Mouse (Mus musculus): Measurements from ENCODE around the gene Irs1. TPM values are rescaled to one million over a fixed set of nuclear protein-coding genes. Genes with fewer than 3 reads are reported as not detected.

Gene Irs1
- total RNA-seq, 2 experiments from 2014 or later = 18.2 to 21.4 TPM

DNA sequence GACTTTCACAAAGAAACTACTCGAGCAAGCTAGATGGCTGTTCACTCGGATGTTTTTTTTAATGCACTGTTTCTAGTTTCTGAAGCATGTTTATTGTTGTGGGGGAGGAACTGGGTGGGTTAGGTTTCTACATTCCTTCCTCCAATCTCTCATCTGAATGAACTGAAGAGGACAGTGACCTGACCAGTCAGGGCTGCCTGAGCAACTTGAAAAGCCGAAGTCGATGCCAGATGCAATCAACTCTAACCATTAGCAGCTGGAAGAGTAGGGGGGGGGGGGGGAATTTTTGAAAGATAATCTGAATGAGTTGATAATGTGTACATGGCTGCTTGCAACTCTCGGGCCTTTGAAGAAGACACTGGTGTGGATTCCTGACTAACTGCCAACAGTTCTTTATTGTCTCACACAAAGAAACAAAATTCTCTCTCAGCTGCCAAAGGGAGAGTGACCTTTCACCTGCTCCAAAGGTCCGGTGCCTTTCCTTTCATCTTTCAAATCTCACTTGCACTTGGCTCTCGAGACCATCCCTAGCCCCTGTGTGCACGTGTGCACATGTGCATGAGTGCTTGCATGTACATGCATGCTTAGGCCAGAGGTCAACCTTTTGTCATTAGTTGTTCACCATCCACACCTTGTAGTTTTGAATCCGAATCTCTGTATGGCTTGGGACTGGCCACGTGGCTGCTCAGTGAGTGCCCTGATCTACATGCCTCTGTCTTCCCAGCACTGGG is 43.8 kb downstream of the Irs1 start:
- DNase-seq = no peak

DNA sequence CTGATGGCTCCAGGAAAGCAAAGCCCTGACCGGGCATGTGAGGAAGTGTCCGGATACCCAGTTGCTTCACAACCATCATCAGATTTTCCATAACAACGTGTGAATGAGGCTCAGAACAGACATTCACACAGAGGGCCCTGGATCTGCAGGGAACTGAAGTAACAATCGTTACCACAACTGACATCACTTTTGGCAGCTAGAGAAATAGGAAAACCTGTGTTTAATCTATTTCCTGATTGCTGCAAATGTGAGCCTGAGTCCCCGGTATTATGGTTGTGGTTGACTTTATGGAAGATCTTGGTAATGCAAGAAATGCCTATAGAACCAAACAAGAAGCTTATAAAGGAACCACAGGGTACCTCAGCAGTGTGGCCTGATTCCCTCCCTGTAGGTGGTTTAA is 46.2 kb downstream of the Irs1 start:
- DNase-seq = no peak

DNA sequence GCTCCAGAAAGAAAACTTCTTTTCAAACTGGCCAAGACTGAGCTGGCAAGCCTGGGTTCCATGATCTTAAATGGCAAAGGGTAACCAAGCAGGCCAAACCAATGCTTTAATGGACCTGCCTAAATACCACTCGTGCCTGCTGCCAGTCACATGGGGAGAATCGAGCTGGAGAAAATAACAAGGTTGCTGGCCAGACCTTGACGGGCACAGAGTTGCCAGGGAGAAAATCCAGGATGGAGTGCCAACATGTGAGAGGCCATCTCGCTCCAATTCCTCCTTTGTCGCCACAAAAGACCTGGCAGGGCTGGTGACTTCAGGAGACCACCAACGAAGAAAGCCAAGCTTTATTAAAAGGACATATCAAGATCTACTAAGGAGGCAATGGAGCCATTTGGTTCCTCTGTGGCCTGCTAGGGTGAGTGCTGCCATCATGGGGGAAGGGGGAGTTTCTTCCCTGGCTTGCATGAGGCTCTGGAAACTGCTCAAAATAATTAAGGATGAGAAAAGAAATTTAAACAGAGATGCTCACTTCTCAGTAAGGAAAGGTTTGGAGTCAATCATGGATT is 47.9 kb downstream of the Irs1 start:
- DNase-seq = peak in 1 of 2 experiments; percentile 12

DNA sequence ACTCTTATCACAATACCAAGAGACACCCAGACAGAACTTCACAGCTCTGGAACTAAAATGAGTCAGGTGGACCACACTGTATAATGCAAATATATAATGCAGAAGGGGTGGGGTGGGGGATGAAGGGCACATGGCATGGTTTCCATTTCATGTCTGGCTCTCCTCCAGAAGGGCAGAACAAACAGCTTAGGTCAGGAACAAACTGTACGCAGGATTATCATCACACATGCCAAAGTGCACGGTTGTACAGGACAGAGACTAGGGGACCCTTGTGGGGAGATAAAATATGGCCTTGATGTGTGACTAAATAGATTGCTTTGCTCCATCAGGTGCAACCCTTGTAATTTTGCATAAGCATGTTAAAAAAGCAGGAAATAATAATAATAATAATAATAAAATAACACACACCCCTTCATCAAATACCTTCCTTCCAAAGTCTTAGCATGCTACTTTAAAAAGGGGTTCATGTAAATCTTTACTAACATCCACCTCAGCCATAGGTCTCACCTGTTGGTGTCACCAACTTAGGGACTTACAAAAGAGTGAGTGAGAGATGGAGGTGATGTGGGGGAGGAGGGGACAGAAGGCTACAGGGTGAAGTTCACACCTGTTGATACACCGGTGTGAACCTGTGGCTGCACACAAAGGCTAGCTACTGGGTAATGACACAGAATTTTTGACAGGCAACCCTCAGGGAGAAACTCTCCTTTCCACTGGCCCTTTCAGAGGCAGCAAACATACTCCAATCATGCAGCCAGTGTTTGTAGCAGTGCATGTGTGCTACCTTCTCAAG is 51.6 kb downstream of the Irs1 start:
- no peak for DNase-seq

DNA sequence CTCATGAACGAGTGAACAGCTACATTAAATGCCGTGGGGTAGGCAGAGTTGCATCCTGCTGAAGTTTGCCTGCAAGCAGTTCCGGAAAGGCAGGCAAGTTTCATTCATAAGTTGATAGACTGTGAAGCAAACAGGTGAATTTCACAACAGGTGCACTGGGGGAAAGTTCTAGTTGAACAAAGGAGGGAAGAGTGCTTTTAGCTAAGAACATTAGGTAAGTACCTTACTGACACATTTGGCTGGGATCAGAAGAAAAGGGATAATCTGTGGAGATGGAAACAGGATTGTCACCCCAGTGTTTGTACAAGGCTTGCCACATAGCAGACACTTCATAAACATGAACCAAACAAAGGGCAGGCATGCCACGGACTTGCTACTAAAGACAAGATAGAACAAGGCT is 53.0 kb downstream of the Irs1 start:
- no peak for DNase-seq

DNA sequence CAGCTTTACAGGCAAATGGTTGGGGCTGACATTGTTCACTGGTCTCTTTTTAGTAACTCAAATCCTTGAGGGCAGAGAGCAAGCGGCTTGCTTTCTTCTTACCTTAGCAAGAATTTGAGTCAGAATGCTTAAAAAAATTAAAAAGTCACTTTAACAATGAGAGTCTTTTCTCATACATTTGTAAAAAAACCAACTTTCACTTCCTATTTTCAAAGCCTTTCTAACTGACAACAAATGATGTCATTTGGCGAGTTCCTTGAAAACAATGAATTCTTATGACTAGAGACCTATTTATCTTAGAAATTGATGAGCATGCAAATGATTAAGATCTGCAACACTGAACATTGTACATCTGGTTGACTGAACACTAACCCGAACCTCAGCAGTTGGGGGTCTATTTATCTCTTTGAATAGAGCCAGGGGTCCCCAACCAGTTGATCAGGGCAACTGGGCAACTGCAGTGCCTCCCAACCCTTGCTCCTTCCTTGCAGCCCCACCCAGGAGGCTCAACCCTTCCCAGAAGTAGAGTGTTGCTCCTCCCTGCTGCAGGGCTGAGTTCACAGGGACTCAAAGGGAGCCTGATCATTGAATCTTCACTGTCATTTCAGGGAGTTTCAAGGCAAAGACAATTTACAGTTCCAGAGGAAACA is 55.6 kb downstream of the Irs1 start:
- no peak for DNase-seq

DNA sequence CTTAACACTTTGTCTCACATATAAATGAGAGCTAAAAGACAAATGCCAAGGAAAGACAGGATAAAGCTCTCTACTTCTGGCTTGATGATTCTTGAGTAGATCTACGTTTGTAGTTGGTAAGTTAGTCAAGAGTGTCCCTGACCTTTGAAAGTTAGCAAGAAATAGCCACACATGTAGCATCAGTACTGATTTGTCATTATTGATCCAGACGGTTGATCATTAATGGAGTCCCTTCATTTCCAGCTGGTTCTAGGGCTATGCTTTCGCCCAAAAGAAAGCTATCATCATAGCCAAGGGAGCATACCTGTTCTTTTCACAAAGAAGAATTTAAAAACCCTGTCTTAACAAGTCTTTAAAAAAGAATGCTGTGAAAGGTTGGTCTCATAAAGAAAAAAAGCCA is 56.6 kb downstream of the Irs1 start:
- no peak for DNase-seq

DNA sequence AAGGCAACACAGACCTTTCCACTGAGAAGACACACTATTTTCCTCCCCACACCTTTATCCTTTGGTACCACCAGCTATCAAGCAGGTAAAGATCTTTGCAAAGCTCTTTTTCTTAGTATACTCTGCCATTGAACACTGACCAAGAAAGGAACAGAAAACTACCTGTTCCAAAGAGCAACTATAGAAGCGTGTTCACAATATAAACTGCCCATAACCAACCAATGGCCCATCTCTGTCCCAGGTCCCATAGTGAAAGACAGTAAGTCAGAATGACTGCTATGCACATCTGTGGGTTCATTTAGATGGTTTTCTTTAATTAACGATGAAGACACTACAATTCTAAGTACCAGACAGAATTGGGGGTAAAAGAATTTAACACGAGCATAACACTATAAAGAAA is 58.4 kb downstream of the Irs1 start, which contains the start of gene Gm9747:
Gm9747 (plus strand) TSS at position 301 of the 400 bp plus-strand sequence.
- no peak for DNase-seq

DNA sequence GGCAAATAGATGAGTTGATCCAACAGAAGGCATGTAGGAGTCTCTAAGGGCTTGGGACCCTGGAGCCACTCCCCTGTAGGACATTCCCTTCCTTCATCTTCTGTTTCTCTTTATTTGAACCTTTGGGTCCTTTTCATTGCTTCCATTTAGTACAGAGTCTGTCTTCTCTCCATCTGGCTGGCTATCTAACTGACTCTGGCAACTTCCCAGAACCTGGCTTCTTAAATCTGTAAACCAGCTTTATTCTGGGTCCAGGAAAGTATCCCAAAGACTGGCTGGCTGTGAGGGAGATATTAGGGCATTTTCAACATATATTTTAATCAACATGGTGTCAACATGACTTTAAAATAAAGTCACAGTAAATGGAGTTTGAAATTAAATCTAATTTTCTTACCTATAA is 62.4 kb downstream of the Irs1 start:
- no peak for DNase-seq

DNA sequence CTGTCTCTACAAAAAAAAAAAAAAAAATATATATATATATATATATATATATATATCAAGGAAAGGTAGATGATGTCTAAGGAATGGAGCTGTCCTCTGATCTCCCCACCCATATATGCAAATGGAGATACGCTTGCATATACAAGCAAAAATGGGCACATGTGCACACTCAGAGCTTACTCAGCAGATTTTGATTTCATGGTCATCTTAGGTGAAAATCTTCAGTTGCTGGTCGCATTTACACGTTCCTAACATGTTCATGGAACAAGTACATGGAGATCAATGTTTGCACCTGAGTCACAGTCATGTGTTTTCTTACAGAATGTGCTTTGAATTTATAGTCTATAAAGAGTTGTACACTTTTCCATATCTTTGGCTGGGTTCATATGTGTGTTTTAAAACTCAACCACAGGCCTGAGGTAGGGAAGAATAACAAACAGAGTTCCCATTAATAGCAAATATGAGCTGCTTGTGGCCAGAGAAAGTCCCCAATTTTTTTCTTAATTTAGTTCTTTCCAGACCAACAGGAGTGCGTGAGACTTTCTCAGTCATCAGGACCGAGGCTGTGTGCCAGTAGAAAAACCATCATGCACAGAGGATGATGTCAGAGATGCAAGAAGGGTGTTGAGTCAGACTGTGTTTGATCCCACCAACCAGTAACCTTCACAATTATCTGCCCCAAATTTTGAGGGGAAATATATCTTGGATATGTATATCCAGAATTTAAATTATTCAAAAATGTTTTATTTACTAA is 68.0 kb downstream of the Irs1 start:
- DNase-seq = no peak

DNA sequence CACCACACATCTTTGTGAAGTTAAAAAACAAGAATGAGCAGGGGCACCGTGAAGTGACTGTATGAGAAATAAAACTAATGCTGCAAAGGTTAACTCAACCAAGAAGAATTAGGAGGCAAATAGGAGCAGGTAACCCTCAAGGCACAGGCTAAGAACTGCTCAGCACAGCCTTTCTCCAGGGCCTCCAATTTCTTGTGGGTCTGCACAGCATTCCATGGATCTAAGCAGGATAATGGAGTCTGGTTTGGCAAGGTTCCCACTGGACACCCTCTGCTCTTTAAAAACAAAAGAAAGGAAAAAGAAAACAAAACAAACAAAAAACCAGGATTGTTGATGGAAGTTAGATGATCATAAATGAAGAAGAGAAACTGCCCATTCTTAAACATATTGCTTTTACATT is 69.8 kb downstream of the Irs1 start:
- DNase-seq = no peak

DNA sequence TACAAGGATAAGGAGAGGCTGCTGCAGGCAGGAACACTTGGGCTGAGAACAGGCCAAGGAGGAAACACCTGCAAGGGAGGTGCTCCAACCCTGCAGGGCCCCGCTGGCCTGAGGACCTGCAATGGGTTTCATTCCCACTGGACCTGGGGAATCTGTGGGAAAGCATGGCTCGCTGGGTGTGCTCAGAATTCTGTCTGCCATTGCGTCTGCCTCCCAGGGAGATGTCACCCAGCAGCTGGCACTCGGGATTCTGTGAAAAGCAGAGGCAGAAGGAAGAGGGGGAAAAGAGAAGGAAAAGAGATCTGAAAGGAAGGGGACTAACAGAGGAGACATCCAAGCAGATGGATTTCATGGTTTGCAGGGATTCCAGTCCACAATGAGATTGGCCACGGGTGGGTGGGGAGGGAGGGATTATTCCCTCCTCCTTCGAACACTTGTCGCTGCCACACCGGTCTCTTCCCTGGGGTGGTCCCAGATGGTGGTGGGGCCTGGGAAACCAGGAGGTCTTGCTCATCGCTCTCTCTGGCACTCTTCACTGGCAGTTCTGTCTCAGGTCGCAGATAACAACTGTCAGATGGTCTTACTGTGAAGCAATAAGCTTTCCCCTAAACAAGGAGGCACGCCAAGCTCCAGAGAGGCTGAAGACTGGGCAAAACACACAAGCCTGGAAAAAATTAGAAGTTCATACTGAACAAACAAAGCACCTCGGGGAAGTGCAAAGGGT is 70.4 kb downstream of the Irs1 start:
- no peak for DNase-seq

DNA sequence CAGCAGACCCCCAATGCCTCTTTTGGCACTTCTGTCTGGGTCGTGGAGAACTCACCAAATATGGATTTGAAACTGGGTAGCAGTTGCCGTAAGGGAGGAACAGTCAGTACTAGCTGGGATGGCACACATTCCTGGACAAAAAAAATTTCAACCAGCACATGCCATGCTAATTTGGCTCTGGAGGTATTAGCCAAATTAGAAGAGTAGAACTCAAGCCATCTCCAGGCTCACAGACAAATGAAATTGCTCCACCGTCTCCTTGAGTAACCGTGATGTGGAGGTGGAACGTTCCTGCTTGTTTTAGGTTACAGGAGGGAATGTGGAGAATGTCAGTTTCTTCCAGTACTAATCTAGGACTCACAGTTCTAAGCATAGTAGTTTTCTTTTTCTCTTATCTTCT is 83.7 kb downstream of the Irs1 start:
- no peak for DNase-seq

DNA sequence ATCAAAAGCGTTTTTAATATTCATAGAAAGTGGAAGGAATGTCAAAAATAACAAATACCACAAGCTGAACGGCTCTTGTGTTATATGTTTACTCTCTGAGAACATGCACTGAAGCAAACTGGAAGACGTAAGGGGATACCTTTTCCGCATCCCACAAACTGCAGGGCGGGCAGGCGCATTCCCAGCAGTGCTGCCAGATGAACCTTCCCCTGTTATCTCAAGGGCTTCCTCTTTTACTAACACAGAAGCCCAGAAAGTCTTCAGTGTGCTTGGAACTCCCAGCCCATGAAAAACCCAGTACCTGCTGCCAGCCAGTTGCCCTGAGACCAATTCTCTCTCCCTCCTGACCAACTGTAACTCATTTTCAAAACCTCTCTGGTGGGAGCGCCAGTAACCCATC is 90.6 kb downstream of the Irs1 start:
- no peak for DNase-seq

DNA sequence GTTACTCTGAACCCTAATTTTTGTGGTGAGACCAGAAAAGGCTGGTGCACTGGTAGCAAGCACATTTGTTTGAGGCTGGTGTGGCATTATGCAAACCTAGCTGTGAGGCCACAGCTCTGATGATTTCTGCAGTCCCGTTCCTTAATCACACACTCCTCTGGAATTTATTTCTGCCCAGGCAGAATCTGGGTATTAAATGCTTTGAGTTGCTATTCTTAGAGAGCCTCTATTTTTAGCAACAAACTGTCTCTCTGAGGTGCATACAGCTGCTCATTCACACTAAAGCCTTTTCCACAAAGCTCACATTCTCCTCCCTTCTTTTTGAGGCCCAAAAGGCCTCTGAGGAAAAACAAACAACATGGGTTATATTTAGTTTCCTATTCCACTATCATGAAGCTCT is 91.3 kb downstream of the Irs1 start:
- DNase-seq = no peak

DNA sequence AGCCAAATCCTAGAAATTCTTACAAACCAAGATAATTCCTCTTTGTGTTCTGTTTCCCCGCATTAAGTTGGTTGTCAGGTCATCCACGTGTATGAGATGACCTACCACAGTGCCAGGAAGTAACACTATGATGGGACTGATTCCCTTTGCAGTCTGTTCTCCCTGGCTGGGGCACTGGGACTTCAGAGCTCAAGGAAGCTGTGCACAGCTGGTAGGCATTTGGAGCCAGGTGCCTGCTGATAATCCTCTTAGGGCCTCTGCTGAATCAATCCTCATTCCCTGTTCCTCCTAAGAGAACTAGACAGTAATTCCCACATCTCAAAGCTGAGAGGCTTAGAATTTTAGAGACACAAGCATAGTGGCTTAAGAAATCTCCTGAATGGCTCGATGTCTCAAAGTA is 99.6 kb downstream of the Irs1 start:
- DNase-seq = no peak

DNA sequence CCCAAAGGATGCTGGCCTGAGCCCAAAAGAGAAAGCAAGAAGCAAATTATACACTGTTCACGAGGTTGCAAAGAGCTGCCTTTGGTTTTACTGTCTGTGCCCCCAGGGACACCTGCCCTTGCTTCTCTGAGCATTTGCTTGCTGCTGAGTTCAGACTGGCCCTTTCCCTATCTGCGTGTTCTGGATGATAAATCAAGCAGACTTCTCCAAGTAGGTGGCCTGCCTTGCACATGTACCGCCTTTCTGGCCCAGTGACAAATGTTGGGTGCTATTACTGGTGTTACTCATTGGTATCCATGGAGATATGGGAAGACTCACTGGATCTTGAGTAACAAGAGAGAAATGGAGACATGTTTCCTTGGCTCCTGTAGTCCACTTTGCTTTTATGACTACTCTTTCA is 101.7 kb downstream of the Irs1 start:
- peak; percentile 33 to 35 for DNase-seq

DNA sequence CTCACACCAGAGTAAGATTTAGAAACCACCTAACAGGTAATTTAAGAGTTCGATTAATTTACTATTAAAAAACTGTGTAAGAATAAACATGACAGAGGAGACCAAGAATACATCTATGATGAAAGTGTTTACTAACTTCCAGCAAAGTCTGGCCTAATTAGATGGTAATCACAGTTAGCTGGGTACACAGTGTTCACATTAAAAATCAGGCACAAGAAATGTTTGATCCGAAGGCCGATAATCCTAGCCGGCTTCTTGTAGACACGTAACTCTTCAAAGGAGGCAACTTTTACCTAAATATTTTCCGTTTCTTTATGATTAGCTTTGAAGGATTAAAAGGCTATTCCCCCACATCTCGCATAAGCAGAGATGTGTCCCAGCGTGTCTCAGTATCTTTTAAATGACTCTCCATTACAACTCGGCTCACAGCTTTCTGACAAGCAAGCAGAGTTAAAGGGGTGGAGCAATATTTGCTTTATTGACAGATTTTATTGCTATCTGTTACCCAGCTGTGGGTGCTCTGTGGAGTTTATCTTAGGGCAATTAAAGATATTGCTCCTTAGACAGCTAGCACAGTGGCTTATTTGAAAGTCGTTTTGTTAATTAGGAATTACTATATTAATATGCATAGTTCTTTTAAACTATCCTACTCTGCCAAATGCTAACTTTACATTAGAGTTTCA is 102.5 kb downstream of the Irs1 start:
- no peak for DNase-seq

DNA sequence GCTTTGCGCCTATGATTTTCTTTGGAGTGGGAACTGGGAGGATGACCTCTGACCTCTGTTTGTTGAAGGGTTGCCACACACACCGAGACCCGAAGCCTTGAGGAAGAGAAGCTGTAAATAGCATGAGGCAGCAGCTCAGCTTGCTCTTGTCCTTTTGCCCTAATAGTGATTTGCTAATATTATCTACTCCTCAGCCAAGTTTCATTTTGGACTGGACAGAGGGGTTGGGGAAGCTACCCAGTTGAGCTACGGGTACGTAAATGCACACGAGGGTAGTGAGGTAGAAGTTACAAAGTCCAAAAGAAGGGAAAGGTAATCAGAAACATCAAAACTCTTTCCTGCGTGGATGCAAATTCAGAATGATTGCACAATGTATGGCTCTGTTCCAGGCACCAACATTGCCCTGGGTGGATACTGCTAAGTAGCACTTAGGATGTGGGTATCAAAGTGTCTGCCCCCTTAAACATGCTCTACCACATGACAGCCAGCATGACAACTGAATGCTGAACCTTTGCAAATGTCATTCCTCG is 107.2 kb downstream of the Irs1 start:
- no peak for DNase-seq

Data from layer of hippocampus, postnatal 36 days (tissue).